Mouse (Mus musculus) hindbrain, postnatal 0 days (tissue): Measurements from ENCODE around the gene Maco1. TPM values are rescaled to one million over a fixed set of nuclear protein-coding genes. Genes with fewer than 3 reads are reported as not detected.

Source experiments
- ATAC-seq: fragments of 200-750 bp; cut with Nextera tagmentation; 2 replicates; pipeline ENCODE4 v1.8.0; 2017; ENCODE audit warnings: mild to moderate bottlenecking, moderate TSS enrichment, moderate library complexity
- DNase-seq: peaks from one replicate; pipeline ENCODE4 v3.0.0-alpha.2; 2015; ENCODE audit warnings: low spot score
- H3K27ac ChIP-seq: fragments of 300-500 bp; sonication (generic); 2 replicates; pipeline ENCODE4 v1.5.1; 2014; ENCODE audit warnings: mild to moderate bottlenecking
- H3K27me3 ChIP-seq: fragments of 300-500 bp; sonication (generic); 2 replicates; pipeline ENCODE4 v1.6.1; 2014; ENCODE audit warnings: low read length, mixed read lengths; ENCODE audit not compliant: insufficient read depth
- H3K36me3 ChIP-seq: fragments of 300-500 bp; sonication (generic); 2 replicates; pipeline ENCODE4 v1.6.1; 2014; ENCODE audit warnings: low read length, mixed read lengths; ENCODE audit not compliant: insufficient read depth
- H3K4me1 ChIP-seq: fragments of 300-500 bp; sonication (generic); 2 replicates; pipeline ENCODE4 v1.6.1; 2014; ENCODE audit warnings: antibody characterized with exemption, low read length, mixed read lengths; ENCODE audit not compliant: insufficient read depth
- H3K4me2 ChIP-seq: fragments of 300-500 bp; sonication (generic); 2 replicates; pipeline ENCODE4 v1.6.1; 2014; ENCODE audit warnings: low read depth, mild to moderate bottlenecking, low read length, moderate library complexity, mixed read lengths
- H3K4me3 ChIP-seq: fragments of 300-500 bp; sonication (generic); 2 replicates; pipeline ENCODE4 v1.5.1; 2014; ENCODE audit warnings: low read length
- H3K9ac ChIP-seq: fragments of 300-500 bp; sonication (generic); replicated peaks from 2 replicates; pipeline ENCODE4 v1.6.1; 2014; ENCODE audit warnings: mild to moderate bottlenecking, low read length, moderate library complexity, mixed read lengths
- H3K9me3 ChIP-seq: fragments of 300-500 bp; sonication (generic); 2 replicates; pipeline ENCODE4 v1.6.1; 2016; ENCODE audit warnings: low read length, mixed read lengths
- CTCF ChIP-seq: IDR thresholded peaks from 2 replicates; pipeline ENCODE4 v1.5.1; 2016; ENCODE audit warnings: antibody characterized with exemption, control low read depth, low read depth
- WGBS: fragments of 180-500 bp; shearing (Covaris S2); extraction: QIAGEN DNeasy Blood & Tissue Kit; methylation state at CpG from one replicate; pipeline ENCODE4 v1.1.7; 2014; 5-methylcytosine and 5-hydroxymethylcytosine counted together
- polyA plus RNA-seq: library from polyadenylated mRNA; unstranded; fragments of >200 nt; fragmentation: Nextera tagmentation; extraction: Ambion mirVana; gene quantifications from 2 replicates; pipeline ENCODE4 v1.2.1, GENCODE M21; 2015
- total RNA-seq: library from RNA; depleted of rRNA; stranded (reverse); fragments of >200 nt; gene quantifications from 2 replicates; pipeline ENCODE4 v1.2.3, GENCODE M21; 2014

Gene Maco1
- total and polyA plus RNA-seq, 2 experiments from 2014 or later = 45.5 to 70.3 TPM

- Histone ChIP-seq H3K4me1 (no peaks in the 10 kb centered on the region), H3K27me3 (no peaks in the 10 kb centered on the region), H3K9me3 (no peaks in the 10 kb centered on the region), H3K36me3 (no peaks in the 10 kb centered on the region), H3K9ac (no peak overlapping the region), H3K27ac (no peak overlapping the region), H3K4me3 (no peak overlapping the region), H3K4me2 (no peak overlapping the region)
- ATAC-seq (no peak), DNase-seq (no peak)
- TF ChIP-seq CTCF = no peak
- 85% methylated on average over 7 of the region's 7 CpGs for WGBS
These were observed 9.9 kb upstream of the Maco1 start for GRCm38 (mm10) chr4:134862996-134863395.

DNA sequence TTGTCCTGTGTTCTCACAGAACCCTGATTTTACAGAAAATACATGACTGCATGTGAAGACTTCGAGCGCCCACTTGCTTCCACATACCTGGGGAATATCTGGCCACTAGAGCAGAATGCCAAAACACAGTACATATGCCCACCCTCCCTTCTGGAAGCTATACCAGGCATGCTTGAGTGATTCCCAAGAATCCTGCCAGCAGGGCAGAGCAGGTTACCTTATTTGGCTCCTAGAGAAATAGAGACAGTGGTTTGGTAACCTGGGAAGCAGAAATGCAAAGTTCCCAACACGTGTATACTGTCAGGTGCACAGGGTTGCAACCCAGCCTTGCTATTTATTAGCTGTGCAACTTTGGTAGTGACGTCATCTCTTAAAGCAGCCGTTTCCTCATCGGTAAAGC is 8.7 kb upstream of the Maco1 start:
- Histone ChIP-seq H3K36me3 (no peaks in the 10 kb centered on the region), H3K27ac (no peak overlapping the region), H3K9ac (no peak overlapping the region), H3K4me1 (no peaks in the 10 kb centered on the region), H3K27me3 (no peaks in the 10 kb centered on the region), H3K4me3 (no peak overlapping the region), H3K9me3 (no peaks in the 10 kb centered on the region), H3K4me2 (no peak overlapping the region)
- 81% methylated on average over 6 of the region's 6 CpGs for WGBS
- DNase-seq (no peak), ATAC-seq (no peak)
- no peak for TF ChIP-seq CTCF

DNA sequence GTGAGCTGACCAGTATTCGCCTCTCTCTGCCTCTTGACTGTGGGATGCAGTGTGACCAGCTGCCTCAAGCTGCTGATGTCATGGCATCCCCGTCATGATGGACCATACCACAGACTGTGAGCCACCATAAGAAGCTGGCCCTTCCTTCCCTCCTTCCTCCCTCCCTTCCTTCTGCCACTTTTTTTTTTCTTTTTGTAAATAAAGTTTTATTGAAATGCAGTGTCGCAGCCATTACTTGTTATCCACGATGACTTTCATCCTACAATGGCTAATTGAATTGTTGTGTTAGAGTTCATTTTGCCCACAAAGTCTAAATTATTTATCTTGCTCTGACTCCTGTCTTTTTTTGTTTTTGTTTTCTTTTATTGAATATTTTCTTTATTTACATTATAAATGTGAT is 5.3 kb upstream of the Maco1 start:
- no peak overlapping the region for H3K27ac ChIP-seq
- no peak for DNase-seq
- no peaks in the 10 kb centered on the region for H3K9me3 ChIP-seq
- H3K4me1 ChIP-seq = no peaks in the 10 kb centered on the region
- 84% methylated on average over 4 of the region's 4 CpGs for WGBS
- H3K9ac ChIP-seq = no peak overlapping the region
- no peak overlapping the region for H3K4me2 ChIP-seq
- no peaks in the 10 kb centered on the region for H3K36me3 ChIP-seq
- no peaks in the 10 kb centered on the region for H3K27me3 ChIP-seq
- no peak for TF ChIP-seq CTCF
- no peak for ATAC-seq
- no peak overlapping the region for H3K4me3 ChIP-seq

- DNase-seq (no peak), ATAC-seq (no peak)
- Histone ChIP-seq H3K27ac (no peak overlapping the region), H3K4me3 (no peak overlapping the region), H3K36me3 (no peaks in the 10 kb centered on the region), H3K9me3 (no peaks in the 10 kb centered on the region), H3K4me2 (no peak overlapping the region), H3K9ac (no peak overlapping the region), H3K27me3 (no peaks in the 10 kb centered on the region), H3K4me1 (peaks cover 4% of the 10 kb centered on the region)
- WGBS = 31% methylated on average over 5 of the region's 5 CpGs
- TF ChIP-seq CTCF = no peak
These were observed 3.4 kb upstream of the Maco1 start for GRCm38 (mm10) chr4:134856501-134856900.

DNA sequence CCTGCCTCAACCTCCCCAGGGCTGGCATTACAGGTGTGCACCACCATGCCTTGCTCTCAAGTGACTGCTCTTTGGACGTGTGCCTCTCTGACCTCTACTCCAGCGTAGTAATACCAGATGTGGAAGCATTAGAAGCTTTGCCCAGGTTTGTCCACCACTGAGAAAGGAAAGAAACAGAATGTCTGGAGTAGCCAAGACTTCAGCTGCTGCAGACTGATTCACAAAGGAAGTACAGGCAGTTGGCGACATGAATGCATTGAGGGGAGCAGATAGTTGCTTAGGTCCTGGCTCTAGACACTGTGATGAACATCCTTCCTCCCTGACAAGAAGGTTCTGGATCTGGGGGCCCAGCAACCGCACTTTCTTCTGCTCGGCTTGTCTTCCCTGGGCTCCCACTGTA is 2.9 kb upstream of the Maco1 start:
- Histone ChIP-seq H3K36me3 (no peaks in the 10 kb centered on the region), H3K4me1 (peaks cover 8% of the 10 kb centered on the region), H3K4me2 (no peak overlapping the region), H3K4me3 (no peak overlapping the region), H3K9me3 (no peaks in the 10 kb centered on the region), H3K9ac (no peak overlapping the region), H3K27me3 (no peaks in the 10 kb centered on the region), H3K27ac (no peak overlapping the region)
- no peak for ATAC-seq
- 60% methylated on average over 5 of the region's 5 CpGs for WGBS
- no peak for DNase-seq
- TF ChIP-seq CTCF = no peak

GRCm38 (mm10) chr4:134855371-134855770 is 2.2 kb upstream of the Maco1 start:
- Histone ChIP-seq H3K9ac (no peak overlapping the region), H3K4me2 (no peak overlapping the region), H3K27ac (no peak overlapping the region), H3K9me3 (no peaks in the 10 kb centered on the region), H3K4me3 (no peak overlapping the region), H3K36me3 (no peaks in the 10 kb centered on the region), H3K27me3 (no peaks in the 10 kb centered on the region), H3K4me1 (peaks cover 15% of the 10 kb centered on the region)
- 53% methylated on average over 3 of the region's 3 CpGs for WGBS
- no peak for DNase-seq
- ATAC-seq = no peak
- no peak for TF ChIP-seq CTCF

- H3K36me3 ChIP-seq = no peaks in the 10 kb centered on the region
- H3K27ac ChIP-seq = peak overlapping the region; percentile 99
- H3K27me3 ChIP-seq = no peaks in the 10 kb centered on the region
- DNase-seq (peak; percentile 97), ATAC-seq (peak; percentile 95)
- peaks cover 18% of the 10 kb centered on the region for H3K4me1 ChIP-seq
- H3K4me3 ChIP-seq = peak overlapping the region; percentile 98
- H3K4me2 ChIP-seq = peak overlapping the region; percentile 82
- peak overlapping the region; percentile 94 for H3K9ac ChIP-seq
- TF ChIP-seq CTCF = 0 out of 2 replicates have a peak, but pooled peaks have one; percentile 23
- no peaks in the 10 kb centered on the region for H3K9me3 ChIP-seq
- under 1% methylated on average over 91 of the region's 91 CpGs for WGBS
These were observed 716 bp upstream of the Maco1 start for GRCm38 (mm10) chr4:134853637-134854485.
